Mouse (Mus musculus) mouse embryonic stem cell (cell line): ENCODE data around the gene Scnn1a.

ENCODE experiments used
- in situ Hi-C, 2 experiments: fragments of 300-500 bp; cut with MboI; formaldehyde crosslinking; loops; 1 replicate in 1 of 2; 3 replicates in 1 of 2; pipeline ENCODE4 v1.14.3; 2019 to 2020; ENCODE audit warnings: low sequenced_read_pairs in 2 of 2, low pct_unique_long_range_greater_than_20kb in 1 of 2, mixed read lengths in 1 of 2; ENCODE audit not compliant: unreplicated experiment in 1 of 2

Gene Scnn1a

GRCm38 (mm10) chr6:125352811-125353210, 32.4 kb downstream of the Scnn1a start:
- in situ Hi-C loops, result no loop called here

GRCm38 (mm10) chr6:125353221-125353620, 32.8 kb downstream of the Scnn1a start:
- in situ Hi-C loops, result no loop called here

GRCm38 (mm10) chr6:125353655-125354054, 33.2 kb downstream of the Scnn1a start:
- in situ Hi-C loops, result no loop called here

- in situ Hi-C loops, result loop anchor here in 1 of 2 experiments (5.0 kb wide), 1 partner anchor 248 kb away; no protein-coding TSS in a partner anchor
These were observed 34.1 kb downstream of the Scnn1a start for GRCm38 (mm10) chr6:125354352-125355151.

- in situ Hi-C loops, result loop anchor here in 1 of 2 experiments (5.0 kb wide), 1 partner anchor 247 kb away; no protein-coding TSS in a partner anchor
These were observed 34.8 kb downstream of the Scnn1a start for GRCm38 (mm10) chr6:125355197-125355741.

- in situ Hi-C loops, result loop anchor here in 1 of 2 experiments (5.0 kb wide), 1 partner anchor 246 kb away; no protein-coding TSS in a partner anchor
These were observed 35.8 kb downstream of the Scnn1a start for GRCm38 (mm10) chr6:125356264-125356663.

- in situ Hi-C loops, result loop anchor here in 1 of 2 experiments (5.0 kb wide), 1 partner anchor 245 kb away; no protein-coding TSS in a partner anchor
These were observed 36.9 kb downstream of the Scnn1a start for GRCm38 (mm10) chr6:125357334-125357733.

GRCm38 (mm10) chr6:125359999-125360398, 39.5 kb downstream of the Scnn1a start:
- in situ Hi-C loops, result loop anchor here (5.0 to 10.0 kb wide), 2 partner anchors 55 to 242 kb away; no protein-coding TSS in a partner anchor

GRCm38 (mm10) chr6:125360846-125361245, 40.4 kb downstream of the Scnn1a start:
- in situ Hi-C loops, result loop anchor here in 1 of 2 experiments (10.0 kb wide), 1 partner anchor 54 kb away; no protein-coding TSS in a partner anchor

GRCm38 (mm10) chr6:125361467-125362291, 41.2 kb downstream of the Scnn1a start:
- in situ Hi-C loops, result loop anchor here in 1 of 2 experiments (10.0 kb wide), 1 partner anchor 53 kb away; no protein-coding TSS in a partner anchor

- in situ Hi-C loops, result loop anchor here in 1 of 2 experiments (10.0 kb wide), 1 partner anchor 52 kb away; no protein-coding TSS in a partner anchor
These were observed 42.6 kb downstream of the Scnn1a start for GRCm38 (mm10) chr6:125363021-125363420.

GRCm38 (mm10) chr6:125363451-125364242, 43.2 kb downstream of the Scnn1a start:
- in situ Hi-C loops, result loop anchor here in 1 of 2 experiments (10.0 kb wide), 1 partner anchor 51 kb away; no protein-coding TSS in a partner anchor

- in situ Hi-C loops, result loop anchor here in 1 of 2 experiments (10.0 kb wide), 1 partner anchor 50 kb away; no protein-coding TSS in a partner anchor
These were observed 44.0 kb downstream of the Scnn1a start for GRCm38 (mm10) chr6:125364448-125364847.

- in situ Hi-C loops, result loop anchor here (5.0 to 10.0 kb wide), 2 partner anchors 49 to 52 kb away; no protein-coding TSS in a partner anchor
These were observed 45.1 kb downstream of the Scnn1a start for GRCm38 (mm10) chr6:125365522-125365921.

GRCm38 (mm10) chr6:125366133-125366532, 45.7 kb downstream of the Scnn1a start:
- in situ Hi-C loops, result loop anchor here (5.0 to 10.0 kb wide), 2 partner anchors 49 to 51 kb away; no protein-coding TSS in a partner anchor

- in situ Hi-C loops, result loop anchor here (5.0 to 10.0 kb wide), 2 partner anchors 47 to 49 kb away; no protein-coding TSS in a partner anchor
These were observed 47.4 kb downstream of the Scnn1a start for GRCm38 (mm10) chr6:125367758-125368371.

GRCm38 (mm10) chr6:125377042-125377441, 56.6 kb downstream of the Scnn1a start:
- in situ Hi-C loops, result no loop called here
